Mouse (Mus musculus): ENCODE results near the gene Mbd3.

The Mbd3 gene

DNA sequence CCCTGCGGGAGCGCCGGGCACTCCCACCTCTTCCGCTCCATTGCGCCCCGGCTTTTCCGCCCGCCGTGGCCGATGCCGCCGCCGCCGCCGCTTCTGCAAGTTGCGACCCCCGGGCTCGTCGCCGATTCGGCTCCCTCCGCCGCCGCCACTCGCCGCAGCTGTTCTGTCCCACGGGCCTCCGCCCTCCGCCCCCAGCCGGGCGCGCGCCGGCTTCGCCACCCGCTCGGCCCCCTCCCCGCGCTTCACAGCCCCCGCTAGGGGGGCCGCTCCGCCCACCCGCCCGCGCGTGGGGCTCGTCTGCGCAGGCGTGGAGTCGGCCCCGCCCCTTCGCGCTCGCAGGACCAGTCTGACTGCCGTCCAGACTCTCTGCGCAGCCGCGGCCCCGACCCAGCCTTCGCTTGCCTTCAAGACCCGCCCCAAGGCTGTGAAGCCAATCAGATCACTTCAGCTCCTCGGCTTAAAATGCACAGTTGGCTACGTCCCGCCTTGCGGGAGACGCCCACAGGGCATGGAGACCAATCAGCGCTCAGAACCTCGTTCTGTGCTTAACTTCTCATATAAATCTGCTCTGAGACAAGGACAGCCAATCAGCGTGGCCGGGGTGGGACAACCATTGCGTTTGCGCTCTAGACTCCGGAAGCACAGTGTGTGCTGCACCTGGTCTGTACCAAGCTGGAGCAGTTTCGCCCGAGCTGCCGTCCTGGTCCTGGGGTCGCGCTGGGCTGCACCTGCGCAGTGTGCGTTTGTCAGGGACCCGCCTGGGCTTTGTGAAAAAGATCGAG is at the start of gene Mbd3:
Gene Mbd3 (minus strand): TSS at position 360 of the 782 bp plus-strand sequence.
- peak; percentile 100 for DNase-seq

GRCm38 (mm10) chr10:80445898-80446601 is 46.7 kb upstream of the Mbd3 start:
- peak; percentile 80 for DNase-seq

- DNase-seq, result no peak
Observed at GRCm38 (mm10) chr10:80445052-80445451, 45.7 kb upstream of the Mbd3 start.

- no peak for DNase-seq
Observed at GRCm38 (mm10) chr10:80444339-80445045, 45.1 kb upstream of the Mbd3 start.

- no peak for DNase-seq
Observed at GRCm38 (mm10) chr10:80443575-80444278, 44.4 kb upstream of the Mbd3 start.

DNA sequence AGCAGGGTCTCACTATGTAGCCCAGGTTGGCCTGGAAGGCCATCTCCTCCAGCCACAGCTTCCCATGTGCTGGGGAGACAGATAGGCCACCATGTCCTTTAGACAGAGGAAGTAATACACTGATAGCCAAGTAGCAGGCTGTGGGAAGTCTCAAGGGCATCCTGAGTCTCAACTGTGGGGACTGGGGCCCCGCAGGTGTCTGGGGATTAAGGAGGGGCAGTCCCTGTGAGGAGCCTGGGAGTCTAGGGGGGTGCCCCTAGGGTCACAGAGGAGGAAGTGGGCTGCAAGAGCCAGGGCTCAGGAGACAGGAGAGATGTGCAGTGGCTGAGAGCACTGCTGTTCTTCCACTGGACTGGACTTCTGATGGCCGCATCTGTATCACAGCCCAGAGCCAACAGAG is 43.6 kb upstream of the Mbd3 start:
- no peak for DNase-seq

DNA sequence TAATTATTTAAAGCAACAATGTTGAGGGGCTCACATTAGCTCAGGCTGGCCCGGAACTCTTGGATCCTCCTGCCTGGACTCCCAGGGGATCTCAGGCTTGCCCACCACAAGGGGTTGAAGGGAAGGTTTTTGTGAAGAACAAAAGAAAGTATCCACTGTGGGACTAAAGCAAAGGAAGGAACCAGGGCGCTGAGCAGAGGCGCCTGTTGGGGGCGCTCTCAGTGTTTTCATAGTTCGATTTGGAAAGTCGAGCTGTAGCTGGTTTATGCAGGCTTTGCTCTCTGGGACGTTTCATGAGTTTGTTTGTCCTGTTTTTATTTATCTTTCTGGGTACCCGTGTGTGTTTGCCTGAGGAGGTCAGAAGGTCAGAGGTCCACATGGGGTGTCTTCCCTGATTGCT is 42.2 kb upstream of the Mbd3 start:
- DNase-seq, result no peak

DNA sequence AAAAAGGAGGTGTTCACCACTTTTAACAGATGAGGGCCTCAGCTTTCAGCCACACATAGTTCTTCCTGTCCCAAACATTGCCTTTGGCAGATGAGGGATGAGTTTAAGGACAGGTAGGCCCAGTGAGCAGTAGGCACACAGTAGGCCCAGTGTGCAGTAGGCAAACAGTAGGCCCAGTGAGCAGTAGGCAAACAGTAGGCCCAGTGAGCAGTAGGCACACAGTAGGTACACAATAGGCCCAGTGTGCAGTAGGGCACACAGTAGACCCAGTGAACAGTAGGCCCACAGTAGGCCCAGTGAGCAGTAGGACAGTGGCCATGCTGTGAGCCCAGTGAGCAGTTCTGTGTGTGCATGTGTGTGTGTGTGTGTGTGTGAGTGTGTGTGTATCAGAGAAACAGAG is 40.7 kb upstream of the Mbd3 start:
- DNase-seq, result no peak

DNA sequence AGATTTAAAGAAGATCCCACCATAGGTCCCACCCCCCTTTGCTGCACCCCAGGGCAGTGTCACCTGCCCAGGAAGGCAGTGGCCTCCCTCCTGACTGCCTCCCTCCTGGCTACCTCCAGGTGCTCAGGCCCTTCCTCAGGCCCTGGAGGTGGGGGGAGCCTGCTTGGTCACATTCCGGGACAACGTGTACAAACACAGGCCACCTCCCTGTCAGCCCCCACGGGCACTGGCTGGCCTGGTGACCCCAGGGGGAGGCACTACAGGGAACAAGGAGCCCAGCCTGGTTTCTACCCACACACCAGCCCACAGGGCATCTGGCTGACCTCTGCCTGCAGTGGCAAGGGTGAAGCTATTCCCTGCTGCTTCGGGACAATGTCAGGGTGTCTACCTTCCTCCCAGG is 38.6 kb upstream of the Mbd3 start:
- DNase-seq, result peak; percentile 37

GRCm38 (mm10) chr10:80436276-80436675 is 36.9 kb upstream of the Mbd3 start:
- no peak for DNase-seq

GRCm38 (mm10) chr10:80435764-80436163 is 36.4 kb upstream of the Mbd3 start:
- no peak for DNase-seq

GRCm38 (mm10) chr10:80434823-80435222 is 35.5 kb upstream of the Mbd3 start:
- DNase-seq, result no peak

DNA sequence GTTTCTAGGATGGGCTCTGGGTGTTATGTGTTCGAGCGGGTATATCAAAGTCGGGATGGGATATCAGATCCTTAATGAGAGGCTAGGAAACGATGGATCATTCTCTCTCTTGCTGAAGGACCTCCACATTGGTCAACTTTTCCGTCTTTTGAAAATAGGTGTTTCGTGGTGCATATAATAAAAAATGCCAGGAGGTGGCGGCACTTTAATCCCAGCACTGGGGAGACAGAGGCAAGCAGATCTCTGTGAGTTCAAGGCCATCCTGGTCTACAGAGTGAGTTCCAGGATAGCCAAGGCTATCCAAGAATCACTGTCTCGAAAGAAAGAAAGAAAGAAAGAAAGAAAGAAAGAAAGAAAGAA is 34.9 kb upstream of the Mbd3 start:
- DNase-seq, result no peak

- peak; percentile 99 for DNase-seq
Observed at GRCm38 (mm10) chr10:80433513-80434232, 34.3 kb upstream of the Mbd3 start, which contains the start of gene Tcf3. Gene Tcf3 (minus strand): TSS chr10:80433647.

DNA sequence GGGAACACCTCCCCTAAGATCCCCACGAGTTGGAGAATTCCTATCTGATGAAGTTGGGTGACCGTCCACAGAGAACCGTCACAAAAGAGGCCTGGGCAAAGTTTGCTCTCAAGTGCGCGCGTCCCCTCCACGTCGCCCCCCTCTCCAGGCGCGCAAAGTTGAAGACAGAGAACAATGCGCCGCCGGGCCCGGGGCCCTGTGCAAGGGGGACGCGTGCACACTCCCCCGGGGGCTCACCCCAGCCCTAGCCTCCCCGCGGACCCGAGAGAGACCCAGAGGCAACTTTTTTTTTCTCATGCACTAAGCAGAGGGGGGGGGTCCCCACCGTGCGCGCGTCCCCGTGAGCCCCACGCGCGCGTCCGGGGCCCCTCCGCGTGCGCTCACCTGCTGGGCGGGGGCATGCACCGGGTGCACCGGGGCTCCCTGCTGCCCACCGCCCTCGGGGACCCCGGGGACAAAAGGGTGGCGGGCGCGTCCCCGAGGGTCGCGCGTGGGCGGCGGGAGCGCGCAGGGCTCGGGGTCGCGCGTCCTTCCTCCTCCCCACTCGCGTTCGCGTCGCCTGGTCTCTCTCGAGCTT is 33.7 kb upstream of the Mbd3 start:
- DNase-seq, result peak; percentile 28

DNA sequence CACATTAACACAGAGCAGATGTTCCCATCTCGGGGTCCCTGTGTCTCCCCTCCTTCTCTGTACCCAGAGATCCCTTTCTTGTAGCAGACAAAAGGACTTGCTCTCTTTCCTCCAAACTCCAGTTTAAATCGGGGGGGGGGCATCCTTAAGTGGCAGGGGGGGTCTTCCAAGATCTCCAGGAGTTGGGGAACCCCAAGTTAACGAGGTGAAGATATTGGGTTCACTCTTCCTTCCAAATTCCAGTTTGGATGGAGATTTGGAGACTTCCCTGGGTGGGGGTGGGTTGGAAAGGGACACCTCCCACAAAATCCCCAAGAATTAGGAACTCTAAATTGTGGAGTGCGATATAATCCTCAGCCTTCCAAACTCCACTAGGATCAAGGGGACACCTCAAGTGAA is 33.0 kb upstream of the Mbd3 start:
- no peak for DNase-seq

- no peak for DNase-seq
Observed at GRCm38 (mm10) chr10:80431570-80432386, 32.4 kb upstream of the Mbd3 start.

GRCm38 (mm10) chr10:80430375-80430980 is 31.1 kb upstream of the Mbd3 start:
- no peak for DNase-seq

- no peak for DNase-seq
Observed at GRCm38 (mm10) chr10:80429800-80430199, 30.4 kb upstream of the Mbd3 start.

GRCm38 (mm10) chr10:80425041-80425440 is 25.7 kb upstream of the Mbd3 start:
- DNase-seq, result no peak

GRCm38 (mm10) chr10:80423562-80423961 is 24.2 kb upstream of the Mbd3 start:
- DNase-seq, result no peak
